Mouse (Mus musculus): Measurements from ENCODE around the gene Hist2h3c1. TPM values are rescaled to one million over a fixed set of nuclear protein-coding genes. Genes with fewer than 3 reads are reported as not detected.
"Not testable (repeated sequence)": the region's sequence is repeated elsewhere in the genome, so short reads cannot be mapped to it uniquely, and the experiment has no call there.

Gene Hist2h3c1
- polyA plus RNA-seq, 1 experiment from 2014 or later: 1.4 TPM

- 53% methylated on average over 3 of the region's 3 CpGs for WGBS
- H3K4me3 ChIP-seq: no peak overlapping the region
- no peak overlapping the region for H3K27ac ChIP-seq (ENCODE audit: poor library complexity, severe bottlenecking)
- H3K36me3 ChIP-seq: no peaks in the 10 kb centered on the region
- no peaks in the 10 kb centered on the region for H3K27me3 ChIP-seq (replicated peaks)
- no peaks in the 10 kb centered on the region for H3K9me3 ChIP-seq (replicated peaks)
- no peak overlapping the region for H3K4me2 ChIP-seq
- no peak overlapping the region for H3K9ac ChIP-seq
- peaks cover 21% of the 10 kb centered on the region for H3K4me1 ChIP-seq (replicated peaks)
- ATAC-seq (ENCODE audit: insufficient number of reproducible peaks, low FRiP score): no peak
Observed at GRCm38 (mm10) chr3:96235836-96236235, 10.6 kb upstream of the Hist2h3c1 start.

- Histone ChIP-seq H3K4me2 (peak overlapping the region; percentile 80), H3K27ac (ENCODE audit: poor library complexity, severe bottlenecking) (peak overlapping the region; percentile 60), H3K36me3 (no peaks in the 10 kb centered on the region), H3K9ac (peak overlapping the region; percentile 74), H3K4me3 (peak overlapping the region; percentile 51), H3K4me1 (replicated peaks) (peaks cover 21% of the 10 kb centered on the region), H3K9me3 (replicated peaks) (no peaks in the 10 kb centered on the region), H3K27me3 (replicated peaks) (no peaks in the 10 kb centered on the region)
- no peak for ATAC-seq (ENCODE audit: insufficient number of reproducible peaks, low FRiP score)
- WGBS: 79% methylated on average over 4 of the region's 4 CpGs
Observed at GRCm38 (mm10) chr3:96236834-96237334, 9.6 kb upstream of the Hist2h3c1 start.

DNA sequence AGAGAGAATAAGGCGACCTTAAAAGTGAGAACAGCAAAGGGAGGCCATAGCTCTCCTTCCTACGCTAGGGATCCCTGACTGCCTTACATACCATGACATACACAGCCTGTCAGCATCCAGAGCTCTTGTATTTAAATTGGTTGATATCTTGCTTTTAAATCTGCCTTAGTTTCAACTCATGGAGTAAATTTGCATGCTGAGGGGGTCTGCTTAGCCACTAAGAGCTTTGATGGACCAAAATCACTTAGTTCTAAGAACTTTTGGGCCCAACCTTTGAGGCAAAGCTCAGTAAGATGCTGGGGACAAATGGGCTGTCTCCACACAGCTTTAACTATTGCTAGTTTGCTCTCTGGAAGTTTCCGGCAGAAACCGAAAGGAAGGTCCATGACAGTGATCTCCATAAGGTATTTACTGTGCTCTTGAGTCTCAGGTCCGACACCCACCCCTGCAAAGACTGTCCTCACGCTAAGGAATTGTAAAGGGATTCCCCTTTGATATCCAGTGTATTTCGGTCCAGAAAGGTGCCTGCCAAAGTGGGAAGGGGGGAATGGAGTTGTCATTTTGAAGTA lies 9.1 kb upstream of the Hist2h3c1 start:
- H3K36me3 ChIP-seq: no peaks in the 10 kb centered on the region
- H3K4me1 ChIP-seq (replicated peaks): peaks cover 21% of the 10 kb centered on the region
- WGBS: 25% methylated on average over 7 of the region's 7 CpGs

GRCm38 (mm10) chr3:96237904-96238511 lies 8.5 kb upstream of the Hist2h3c1 start:
- H3K36me3 ChIP-seq: no peaks in the 10 kb centered on the region
- H3K4me1 ChIP-seq (replicated peaks): peaks cover 21% of the 10 kb centered on the region
- peak overlapping the region; percentile 74 for H3K9ac ChIP-seq
- H3K4me3 ChIP-seq: peak overlapping the region; percentile 51
- H3K9me3 ChIP-seq (replicated peaks): no peaks in the 10 kb centered on the region
- H3K27me3 ChIP-seq (replicated peaks): no peaks in the 10 kb centered on the region
- peak overlapping the region; percentile 60 for H3K27ac ChIP-seq (ENCODE audit: poor library complexity, severe bottlenecking)
- H3K4me2 ChIP-seq: peak overlapping the region; percentile 80
- ATAC-seq (ENCODE audit: insufficient number of reproducible peaks, low FRiP score): no peak
- 1% methylated on average over 12 of the region's 12 CpGs for WGBS

More for the DNA sequence above, 9.1 kb upstream of the Hist2h3c1 start:
- Histone ChIP-seq H3K4me3 (peak overlapping the region; percentile 51), H3K4me2 (peak overlapping the region; percentile 80), H3K27me3 (replicated peaks) (no peaks in the 10 kb centered on the region), H3K9ac (peak overlapping the region; percentile 74), H3K27ac (ENCODE audit: poor library complexity, severe bottlenecking) (peak overlapping the region; percentile 60), H3K9me3 (replicated peaks) (no peaks in the 10 kb centered on the region)
- ATAC-seq (ENCODE audit: insufficient number of reproducible peaks, low FRiP score): no peak

- not testable (repeated sequence) for H3K9me3 ChIP-seq (replicated peaks)
- WGBS: 0% methylated on average over 12 of the region's 68 CpGs
- ATAC-seq (ENCODE audit: insufficient number of reproducible peaks, low FRiP score): peak; percentile 91
Observed at GRCm38 (mm10) chr3:96238954-96239793, 7.3 kb upstream of the Hist2h3c1 start, which contains the start of gene Hist2h3c2. TSS of gene Hist2h3c2 (minus strand) at chr3:96239127.

DNA sequence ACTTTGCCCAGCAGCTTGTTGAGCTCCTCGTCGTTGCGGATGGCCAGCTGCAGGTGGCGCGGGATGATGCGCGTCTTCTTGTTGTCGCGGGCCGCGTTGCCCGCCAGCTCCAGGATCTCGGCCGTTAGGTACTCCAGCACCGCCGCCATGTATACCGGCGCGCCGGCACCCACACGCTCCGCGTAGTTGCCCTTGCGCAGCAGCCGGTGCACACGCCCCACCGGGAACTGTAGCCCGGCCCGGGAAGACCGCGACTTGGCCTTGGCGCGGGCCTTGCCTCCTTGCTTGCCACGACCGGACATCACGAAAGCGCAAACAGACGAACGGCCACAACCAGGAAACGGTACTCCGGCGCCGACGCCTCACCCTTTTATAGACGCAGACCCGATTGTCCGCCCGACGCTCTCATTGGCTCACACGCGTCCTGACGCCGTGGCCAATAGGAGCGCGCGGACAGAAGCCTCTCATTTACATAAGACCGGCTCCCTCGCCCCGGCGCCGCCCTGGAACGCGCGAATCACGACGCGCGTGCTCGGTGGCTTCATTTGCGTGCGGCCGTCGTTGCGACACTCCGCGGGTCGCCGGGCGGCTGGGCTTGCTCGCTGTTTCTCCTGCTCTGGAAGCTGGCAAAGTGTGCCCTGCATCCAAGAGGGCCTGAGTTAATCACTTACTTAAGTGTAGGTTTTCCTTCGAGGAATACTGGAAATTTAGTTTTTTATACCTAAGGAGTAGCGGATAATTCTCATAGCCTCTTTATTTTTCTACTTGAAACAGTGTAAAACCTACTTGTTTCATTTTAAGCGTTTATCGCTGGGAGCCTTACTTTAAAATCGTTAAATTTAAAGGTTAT lies 6.3 kb upstream of the Hist2h3c1 start, which contains the start of gene Hist2h2aa2:
Hist2h2aa2 (minus strand) TSS at position 328 of the 850 bp plus-strand sequence.
- H3K4me2 ChIP-seq: peak within 1 kb of the TSS; percentile 55
- not testable (repeated sequence) for H3K27me3 ChIP-seq (replicated peaks); H3K36me3 ChIP-seq; H3K9me3 ChIP-seq (replicated peaks)
- H3K9ac ChIP-seq: peak within 1 kb of the TSS; percentile 70
- H3K27ac ChIP-seq (ENCODE audit: poor library complexity, severe bottlenecking): peak within 1 kb of the TSS; percentile 89
- ATAC-seq (ENCODE audit: insufficient number of reproducible peaks, low FRiP score): peak; percentile 89
- H3K4me1 ChIP-seq (replicated peaks): peaks cover 28% of the 10 kb centered on the region
- WGBS: 5% methylated on average over 22 of the region's 85 CpGs
- H3K4me3 ChIP-seq: peak within 1 kb of the TSS; percentile 46

More at GRCm38 (mm10) chr3:96238954-96239793, 7.3 kb upstream of the Hist2h3c1 start, which contains the start of gene Hist2h3c2:
- Histone ChIP-seq H3K9ac (peak within 1 kb of the TSS; percentile 74), H3K4me3 (peak within 1 kb of the TSS; percentile 51), H3K27ac (ENCODE audit: poor library complexity, severe bottlenecking) (peak within 1 kb of the TSS; percentile 89), H3K4me1 (replicated peaks) (peaks cover 26% of the 10 kb centered on the region), H3K4me2 (peak within 1 kb of the TSS; percentile 80)
- not testable (repeated sequence) for H3K27me3 ChIP-seq (replicated peaks); H3K36me3 ChIP-seq

DNA sequence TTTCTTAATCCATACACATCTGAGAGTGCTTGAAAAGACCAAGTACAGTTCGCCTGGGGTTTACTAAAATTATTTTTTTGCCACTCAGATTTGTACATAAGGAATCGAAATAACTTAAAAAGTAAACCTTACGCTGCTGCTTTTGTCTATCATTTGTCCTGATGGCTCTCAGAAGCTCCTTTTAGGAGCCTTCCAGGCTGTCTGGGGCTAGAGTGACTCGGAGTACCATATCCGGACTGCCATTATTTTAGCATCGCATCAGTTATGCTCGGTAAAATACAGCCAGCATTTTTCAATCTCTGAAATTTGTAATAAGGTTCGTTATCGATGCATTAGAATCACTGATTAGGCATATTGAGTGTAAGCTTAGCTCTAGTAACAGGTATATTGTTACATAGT lies 5.7 kb upstream of the Hist2h3c1 start:
- H3K9me3 ChIP-seq (replicated peaks): no peaks in the 10 kb centered on the region
- peak overlapping the region; percentile 83 for H3K27ac ChIP-seq (ENCODE audit: poor library complexity, severe bottlenecking)
- H3K36me3 ChIP-seq: no peaks in the 10 kb centered on the region
- peak overlapping the region; percentile 57; the same call in 1 of the 2 replicates for H3K9ac ChIP-seq
- no peak for ATAC-seq (ENCODE audit: insufficient number of reproducible peaks, low FRiP score)
- WGBS: 77% methylated on average over 9 of the region's 9 CpGs
- H3K4me1 ChIP-seq (replicated peaks): peaks cover 27% of the 10 kb centered on the region
- H3K4me2 ChIP-seq: peak overlapping the region; percentile 43; the same call in 1 of the 2 replicates
- H3K27me3 ChIP-seq (replicated peaks): no peaks in the 10 kb centered on the region
- H3K4me3 ChIP-seq: no peak overlapping the region

DNA sequence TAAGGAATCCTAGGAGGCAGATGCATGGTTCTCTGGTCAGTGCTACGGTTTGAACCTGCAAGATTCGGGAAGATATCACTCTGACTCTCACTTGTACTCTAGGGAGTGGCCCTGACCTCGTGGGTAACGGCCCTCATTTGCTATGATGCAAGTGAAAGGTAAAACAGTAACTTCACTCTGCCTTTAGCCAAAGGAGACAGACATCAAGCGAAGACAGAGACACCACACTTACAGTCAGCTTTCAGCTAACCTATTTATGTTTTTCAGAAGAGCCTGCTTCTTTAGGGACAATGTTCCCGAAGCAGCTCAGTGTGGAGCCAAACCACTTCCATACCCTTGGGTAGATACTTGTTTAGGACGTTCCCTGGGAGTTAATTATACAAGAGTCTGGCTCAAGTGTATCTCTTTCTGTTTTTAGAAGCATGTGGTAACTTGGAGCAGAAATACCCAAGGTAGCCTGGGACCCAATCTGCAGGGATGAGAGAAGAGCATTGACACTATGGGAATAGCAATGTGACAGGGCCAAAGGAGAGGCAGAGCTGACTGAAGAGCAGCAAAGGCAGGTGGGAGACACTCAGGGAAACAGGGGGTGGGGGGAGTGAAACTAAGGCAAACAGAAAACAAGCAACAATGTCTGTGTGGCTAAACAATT lies 2.4 kb upstream of the Hist2h3c1 start:
- Histone ChIP-seq H3K4me2 (peak overlapping the region; percentile 43), H3K9ac (peak overlapping the region; percentile 88), H3K27ac (ENCODE audit: poor library complexity, severe bottlenecking) (peak overlapping the region; percentile 96), H3K36me3 (no peaks in the 10 kb centered on the region), H3K4me3 (0 out of 2 replicates have a peak overlapping the region, but pooled peaks have one; percentile 12), H3K27me3 (replicated peaks) (no peaks in the 10 kb centered on the region), H3K9me3 (replicated peaks) (no peaks in the 10 kb centered on the region), H3K4me1 (replicated peaks) (peaks cover 19% of the 10 kb centered on the region)
- WGBS: 72% methylated on average over 7 of the region's 7 CpGs
- ATAC-seq (ENCODE audit: insufficient number of reproducible peaks, low FRiP score): no peak

DNA sequence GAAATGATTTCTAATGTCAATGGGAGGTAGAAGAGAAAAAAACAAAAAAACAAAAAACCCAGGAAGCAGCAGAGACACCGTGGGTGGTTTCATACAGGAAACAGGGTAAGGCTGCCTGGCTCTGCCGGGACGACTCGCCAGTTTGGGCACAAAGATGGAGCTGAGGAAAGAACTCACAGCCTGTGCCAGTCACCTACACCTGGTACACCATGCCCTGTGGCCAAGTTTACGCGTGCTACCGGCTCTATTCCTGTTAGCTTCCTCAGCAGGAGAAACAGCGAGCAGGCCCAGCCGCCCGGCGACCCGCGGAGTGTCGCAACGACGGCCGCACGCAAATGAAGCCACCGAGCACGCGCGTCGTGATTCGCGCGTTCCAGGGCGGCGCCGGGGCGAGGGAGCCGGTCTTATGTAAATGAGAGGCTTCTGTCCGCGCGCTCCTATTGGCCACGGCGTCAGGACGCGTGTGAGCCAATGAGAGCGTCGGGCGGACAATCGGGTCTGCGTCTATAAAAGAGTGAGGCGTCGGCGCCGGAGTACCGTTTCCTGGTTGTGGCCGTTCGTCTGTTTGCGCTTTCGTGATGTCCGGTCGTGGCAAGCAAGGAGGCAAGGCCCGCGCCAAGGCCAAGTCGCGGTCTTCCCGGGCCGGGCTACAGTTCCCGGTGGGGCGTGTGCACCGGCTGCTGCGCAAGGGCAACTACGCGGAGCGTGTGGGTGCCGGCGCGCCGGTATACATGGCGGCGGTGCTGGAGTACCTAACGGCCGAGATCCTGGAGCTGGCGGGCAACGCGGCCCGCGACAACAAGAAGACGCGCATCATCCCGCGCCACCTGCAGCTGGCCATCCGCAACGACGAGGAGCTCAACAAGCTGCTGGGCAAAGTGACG lies 1.2 kb upstream of the Hist2h3c1 start, which contains the start of gene Hist2h2aa1:
Hist2h2aa1 (plus strand) TSS at position 495 of the 884 bp plus-strand sequence.
- H3K9me3 ChIP-seq (replicated peaks); H3K36me3 ChIP-seq; H3K27me3 ChIP-seq (replicated peaks): not testable (repeated sequence)
- Histone ChIP-seq H3K4me2 (peak within 1 kb of the TSS; percentile 70), H3K4me3 (peak within 1 kb of the TSS; percentile 58), H3K27ac (ENCODE audit: poor library complexity, severe bottlenecking) (peak within 1 kb of the TSS; percentile 96), H3K9ac (peak within 1 kb of the TSS; percentile 88), H3K4me1 (replicated peaks) (peaks cover 30% of the 10 kb centered on the region)
- WGBS: under 1% methylated on average over 41 of the region's 88 CpGs
- ATAC-seq (ENCODE audit: insufficient number of reproducible peaks, low FRiP score): peak; percentile 90

Measured in heart, embryonic 12.5 days (tissue).